Mouse (Mus musculus): ENCODE data around the gene Rasal2. TPM values are rescaled to one million over a fixed set of nuclear protein-coding genes. Genes with fewer than 3 reads are reported as not detected.

The Rasal2 gene
- polyA plus RNA-seq, 1 experiment: not detected

DNA sequence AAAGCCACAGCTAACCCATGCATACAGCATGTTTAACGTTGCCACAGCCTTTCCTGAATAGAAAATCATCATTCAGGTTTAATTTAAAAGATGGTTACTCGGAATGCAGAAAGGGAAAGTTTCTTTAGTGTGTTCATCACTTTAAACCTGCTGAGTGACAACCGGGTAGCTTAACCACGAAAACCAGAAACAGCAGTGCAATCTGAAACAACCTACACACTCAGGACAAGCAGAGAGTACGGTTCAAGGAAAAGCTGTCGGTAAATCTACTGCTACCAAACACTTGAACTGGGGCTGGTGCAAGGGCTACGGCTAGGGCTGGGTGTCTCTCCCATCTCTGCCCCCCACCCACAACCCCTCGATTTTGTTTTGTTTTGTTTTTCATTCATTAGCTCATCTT is 1.5 kb downstream of the Rasal2 start:
- Histone ChIP-seq H3K4me3 (replicated peaks) (peak overlapping the region; percentile 80), H3K27me3 (ENCODE audit: control insufficient read depth) (peaks cover 24% of the 10 kb centered on the region), H3K4me1 (ENCODE audit: control insufficient read depth) (peaks cover 24% of the 10 kb centered on the region), H3K36me3 (ENCODE audit: control insufficient read depth) (no peaks in the 10 kb centered on the region), H3K9me3 (ENCODE audit: control insufficient read depth, low read length) (no peaks in the 10 kb centered on the region)
- TF ChIP-seq TAL1 (IDR thresholded peaks at IDR 0.05; ENCODE audit: low read length): no peak

GRCm38 (mm10) chr1:157409648-157410047 is 2.7 kb downstream of the Rasal2 start:
- Histone ChIP-seq H3K9me3 (ENCODE audit: control insufficient read depth, low read length) (no peaks in the 10 kb centered on the region), H3K36me3 (ENCODE audit: control insufficient read depth) (no peaks in the 10 kb centered on the region), H3K27me3 (ENCODE audit: control insufficient read depth) (peaks cover 24% of the 10 kb centered on the region), H3K4me3 (replicated peaks) (no peak overlapping the region), H3K4me1 (ENCODE audit: control insufficient read depth) (peaks cover 24% of the 10 kb centered on the region)
- TF ChIP-seq GATA1 (IDR thresholded peaks at IDR 0.05; ENCODE audit: low read length) (no peak), TAL1 (IDR thresholded peaks at IDR 0.05; ENCODE audit: low read length) (no peak)

DNA sequence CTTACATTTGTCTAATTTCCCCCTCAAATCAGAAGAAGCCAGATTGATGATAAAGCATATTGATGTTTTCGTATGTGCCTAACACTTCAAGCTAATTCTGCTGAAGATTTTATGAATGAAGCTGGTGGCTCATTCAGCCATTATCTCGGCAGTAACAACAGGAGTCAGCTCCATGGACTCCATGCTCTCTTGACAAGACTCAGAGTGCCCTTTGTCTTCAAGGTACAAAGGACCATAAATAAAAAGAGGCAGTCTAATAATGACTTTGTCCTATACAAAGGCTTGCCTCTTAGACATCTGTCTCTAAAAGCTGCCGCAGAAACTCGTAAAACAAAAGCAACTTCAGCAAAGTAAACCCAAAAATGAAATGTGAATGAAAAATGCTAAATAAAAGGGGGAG is 24.4 kb downstream of the Rasal2 start:
- Histone ChIP-seq H3K9me3 (ENCODE audit: control insufficient read depth, low read length) (no peaks in the 10 kb centered on the region), H3K4me3 (replicated peaks) (no peak overlapping the region), H3K4me1 (ENCODE audit: control insufficient read depth) (no peaks in the 10 kb centered on the region), H3K27me3 (ENCODE audit: control insufficient read depth) (no peaks in the 10 kb centered on the region), H3K36me3 (ENCODE audit: control insufficient read depth) (no peaks in the 10 kb centered on the region)
- TF ChIP-seq GATA1 (IDR thresholded peaks at IDR 0.05; ENCODE audit: low read length) (no peak), TAL1 (IDR thresholded peaks at IDR 0.05; ENCODE audit: low read length) (no peak)

GRCm38 (mm10) chr1:157380694-157381093 is 31.7 kb downstream of the Rasal2 start:
- no peak overlapping the region for H3K4me3 ChIP-seq (replicated peaks)
- TF ChIP-seq TAL1 (IDR thresholded peaks at IDR 0.05; ENCODE audit: low read length) (no peak), GATA1 (IDR thresholded peaks at IDR 0.05; ENCODE audit: low read length) (no peak)
- H3K4me1 ChIP-seq (ENCODE audit: control insufficient read depth): no peaks in the 10 kb centered on the region
- H3K9me3 ChIP-seq (ENCODE audit: control insufficient read depth, low read length): no peaks in the 10 kb centered on the region
- H3K27me3 ChIP-seq (ENCODE audit: control insufficient read depth): no peaks in the 10 kb centered on the region
- no peaks in the 10 kb centered on the region for H3K36me3 ChIP-seq (ENCODE audit: control insufficient read depth)

DNA sequence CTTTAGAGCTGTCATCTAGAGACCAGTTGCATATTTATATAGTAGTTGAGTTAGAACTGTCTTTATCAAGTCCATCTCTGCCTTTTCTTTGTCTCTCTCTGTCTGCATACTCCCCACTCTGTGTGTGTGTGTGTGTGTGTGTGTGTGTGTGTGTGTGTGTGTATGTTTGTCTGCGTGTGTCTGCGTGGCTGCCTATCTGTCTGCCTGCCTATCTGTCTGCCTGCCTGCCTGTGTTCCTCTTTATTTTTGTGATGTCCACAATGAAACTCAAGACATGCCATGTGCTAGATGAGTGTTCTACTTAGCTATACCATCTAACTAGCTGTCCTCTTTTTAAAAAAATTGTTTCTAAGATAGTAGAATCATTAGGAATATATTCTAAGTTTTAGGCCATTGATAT is 42.0 kb downstream of the Rasal2 start:
- no peaks in the 10 kb centered on the region for H3K9me3 ChIP-seq (ENCODE audit: control insufficient read depth, low read length)
- H3K4me1 ChIP-seq (ENCODE audit: control insufficient read depth): no peaks in the 10 kb centered on the region
- TF ChIP-seq GATA1 (IDR thresholded peaks at IDR 0.05; ENCODE audit: low read length): no peak
- TF ChIP-seq TAL1 (IDR thresholded peaks at IDR 0.05; ENCODE audit: low read length): no peak
- H3K27me3 ChIP-seq (ENCODE audit: control insufficient read depth): no peaks in the 10 kb centered on the region
- H3K4me3 ChIP-seq (replicated peaks): no peak overlapping the region
- no peaks in the 10 kb centered on the region for H3K36me3 ChIP-seq (ENCODE audit: control insufficient read depth)

- no peak overlapping the region for H3K4me3 ChIP-seq (replicated peaks)
- H3K36me3 ChIP-seq (ENCODE audit: control insufficient read depth): no peaks in the 10 kb centered on the region
- no peaks in the 10 kb centered on the region for H3K9me3 ChIP-seq (ENCODE audit: control insufficient read depth, low read length)
- TF ChIP-seq TAL1 (IDR thresholded peaks at IDR 0.05; ENCODE audit: low read length) (no peak), GATA1 (IDR thresholded peaks at IDR 0.05; ENCODE audit: low read length) (no peak)
- H3K4me1 ChIP-seq (ENCODE audit: control insufficient read depth): no peaks in the 10 kb centered on the region
- no peaks in the 10 kb centered on the region for H3K27me3 ChIP-seq (ENCODE audit: control insufficient read depth)
Measured at GRCm38 (mm10) chr1:157368316-157368715, 44.1 kb downstream of the Rasal2 start.

GRCm38 (mm10) chr1:157346661-157347060 is 65.7 kb downstream of the Rasal2 start:
- TF ChIP-seq GATA1 (IDR thresholded peaks at IDR 0.05; ENCODE audit: low read length) (no peak), TAL1 (IDR thresholded peaks at IDR 0.05; ENCODE audit: low read length) (no peak)
- Histone ChIP-seq H3K9me3 (ENCODE audit: control insufficient read depth, low read length) (no peaks in the 10 kb centered on the region), H3K4me1 (ENCODE audit: control insufficient read depth) (no peaks in the 10 kb centered on the region), H3K4me3 (replicated peaks) (no peak overlapping the region), H3K27me3 (ENCODE audit: control insufficient read depth) (no peaks in the 10 kb centered on the region), H3K36me3 (ENCODE audit: control insufficient read depth) (no peaks in the 10 kb centered on the region)

GRCm38 (mm10) chr1:157343519-157343918 is 68.9 kb downstream of the Rasal2 start:
- H3K9me3 ChIP-seq (ENCODE audit: control insufficient read depth, low read length): no peaks in the 10 kb centered on the region
- no peak for TF ChIP-seq TAL1 (IDR thresholded peaks at IDR 0.05; ENCODE audit: low read length)
- no peak for TF ChIP-seq GATA1 (IDR thresholded peaks at IDR 0.05; ENCODE audit: low read length)
- no peaks in the 10 kb centered on the region for H3K27me3 ChIP-seq (ENCODE audit: control insufficient read depth)
- no peaks in the 10 kb centered on the region for H3K4me1 ChIP-seq (ENCODE audit: control insufficient read depth)
- H3K4me3 ChIP-seq (replicated peaks): no peak overlapping the region
- no peaks in the 10 kb centered on the region for H3K36me3 ChIP-seq (ENCODE audit: control insufficient read depth)

GRCm38 (mm10) chr1:157334834-157335233 is 77.6 kb downstream of the Rasal2 start:
- Histone ChIP-seq H3K4me3 (replicated peaks) (no peak overlapping the region), H3K36me3 (ENCODE audit: control insufficient read depth) (no peaks in the 10 kb centered on the region), H3K9me3 (ENCODE audit: control insufficient read depth, low read length) (no peaks in the 10 kb centered on the region), H3K27me3 (ENCODE audit: control insufficient read depth) (no peaks in the 10 kb centered on the region), H3K4me1 (ENCODE audit: control insufficient read depth) (no peaks in the 10 kb centered on the region)
- TF ChIP-seq GATA1 (IDR thresholded peaks at IDR 0.05; ENCODE audit: low read length) (no peak), TAL1 (IDR thresholded peaks at IDR 0.05; ENCODE audit: low read length) (no peak)

DNA sequence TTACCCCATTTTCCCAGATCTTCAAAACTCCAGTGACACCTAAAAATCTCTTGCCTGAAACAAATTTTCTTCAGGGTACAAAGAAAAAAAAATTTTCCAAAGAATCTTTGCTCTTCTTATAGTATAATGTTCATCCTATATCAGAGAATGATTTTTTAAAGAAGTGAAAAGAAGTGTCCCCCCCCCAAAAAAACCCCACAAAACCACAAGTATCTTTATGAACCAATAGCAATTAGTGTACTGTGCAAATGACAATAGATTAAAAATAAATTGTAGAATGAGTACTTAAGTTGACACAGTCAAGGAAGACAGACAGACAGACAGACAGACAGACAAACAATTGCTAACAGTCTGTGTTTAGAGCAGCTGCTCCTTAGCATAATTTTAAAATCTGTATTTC is 84.3 kb downstream of the Rasal2 start:
- H3K36me3 ChIP-seq (ENCODE audit: control insufficient read depth): no peaks in the 10 kb centered on the region
- no peak overlapping the region for H3K4me3 ChIP-seq (replicated peaks)
- TF ChIP-seq GATA1 (IDR thresholded peaks at IDR 0.05; ENCODE audit: low read length) (no peak), TAL1 (IDR thresholded peaks at IDR 0.05; ENCODE audit: low read length) (no peak)

More for the DNA sequence above, 84.3 kb downstream of the Rasal2 start:
- H3K4me1 ChIP-seq (ENCODE audit: control insufficient read depth): no peaks in the 10 kb centered on the region
- H3K9me3 ChIP-seq (ENCODE audit: control insufficient read depth, low read length): no peaks in the 10 kb centered on the region
- H3K27me3 ChIP-seq (ENCODE audit: control insufficient read depth): no peaks in the 10 kb centered on the region

Data from erythroblast, embryonic 14.5 days (primary cell).